Mouse (Mus musculus): ENCODE measurements around the gene Rab22a.

DNA sequence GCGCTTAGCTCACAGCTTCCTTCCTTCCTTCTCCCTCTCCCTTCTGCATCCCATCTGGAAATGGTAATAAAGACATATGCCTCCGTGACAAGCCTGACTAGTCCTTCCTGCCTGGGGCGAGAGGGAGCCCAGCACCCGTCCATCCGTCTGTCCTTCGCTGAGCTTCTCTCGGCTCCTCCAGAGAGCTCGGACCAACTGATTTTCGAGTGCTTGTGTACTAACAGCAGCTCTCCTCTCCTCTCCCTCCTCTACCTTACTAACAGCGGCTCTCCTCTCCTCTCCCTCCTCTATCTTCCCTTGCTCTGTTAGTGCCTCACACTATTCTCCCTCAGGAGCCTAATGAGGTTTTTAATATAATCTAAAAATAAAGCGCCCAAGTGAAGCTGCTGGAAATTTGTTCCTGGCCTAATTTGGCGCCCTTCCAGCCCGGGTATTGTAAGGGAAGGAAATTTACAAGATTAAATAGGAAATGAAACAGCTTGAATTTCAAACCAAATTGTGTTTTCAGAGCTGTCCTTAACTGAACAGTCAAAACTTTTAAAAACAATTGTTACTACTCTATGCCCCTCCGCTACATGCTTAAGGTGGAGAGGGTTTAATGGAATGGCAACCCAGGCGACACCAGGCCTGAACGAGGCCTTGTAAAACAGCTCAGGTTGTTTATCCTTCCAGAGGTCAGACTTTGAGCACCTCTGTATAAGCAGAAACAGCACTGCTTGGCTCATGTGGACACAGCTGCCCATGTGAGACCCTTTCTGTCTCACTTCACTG is 42.7 kb downstream of the Rab22a start:
- no peak for TF ChIP-seq CTCF (IDR thresholded peaks at IDR 0.05; ENCODE audit: control insufficient read depth, insufficient read depth, low read length)
- TF ChIP-seq POLR2A (IDR thresholded peaks at IDR 0.05; ENCODE audit: borderline replicate concordance, control insufficient read depth, low read depth, low read length): no peak
